Mouse (Mus musculus) retina, postnatal 7 days (tissue): ENCODE measurements around the gene Srm.

Experiments
- DNase-seq: peaks from one replicate; pipeline ENCODE4 v3.0.0-alpha.2; 2012; ENCODE audit warnings: low read depth, low spot score

Gene Srm

DNA sequence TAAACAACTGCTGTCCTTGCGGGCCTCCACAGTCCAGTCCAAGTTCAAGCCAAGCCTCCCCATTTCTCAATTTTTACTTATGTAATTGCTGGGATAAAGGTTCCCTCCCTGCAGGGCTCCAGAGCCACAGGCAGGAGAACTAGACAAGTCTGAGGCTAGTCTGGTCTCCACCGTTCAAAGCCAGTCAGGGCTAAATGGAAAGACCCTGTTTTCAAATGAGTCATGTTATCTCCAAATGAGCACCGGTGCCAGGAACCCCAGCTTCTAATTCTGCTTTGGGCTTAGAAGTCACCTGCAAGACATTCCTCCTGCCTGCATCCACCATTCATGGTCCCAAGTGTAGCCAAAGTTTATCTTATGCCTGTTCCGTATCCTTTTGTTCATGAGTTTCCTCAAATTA lies 10.6 kb downstream of the Srm start:
- no peak for DNase-seq

GRCm38 (mm10) chr4:148602357-148603120 lies 11.2 kb downstream of the Srm start, which contains the start of gene Masp2:
Gene Masp2 (plus strand): TSS chr4:148602554.
- DNase-seq: no peak

GRCm38 (mm10) chr4:148603376-148604139 lies 12.3 kb downstream of the Srm start:
- no peak for DNase-seq

GRCm38 (mm10) chr4:148604141-148604540 lies 12.8 kb downstream of the Srm start:
- no peak for DNase-seq

DNA sequence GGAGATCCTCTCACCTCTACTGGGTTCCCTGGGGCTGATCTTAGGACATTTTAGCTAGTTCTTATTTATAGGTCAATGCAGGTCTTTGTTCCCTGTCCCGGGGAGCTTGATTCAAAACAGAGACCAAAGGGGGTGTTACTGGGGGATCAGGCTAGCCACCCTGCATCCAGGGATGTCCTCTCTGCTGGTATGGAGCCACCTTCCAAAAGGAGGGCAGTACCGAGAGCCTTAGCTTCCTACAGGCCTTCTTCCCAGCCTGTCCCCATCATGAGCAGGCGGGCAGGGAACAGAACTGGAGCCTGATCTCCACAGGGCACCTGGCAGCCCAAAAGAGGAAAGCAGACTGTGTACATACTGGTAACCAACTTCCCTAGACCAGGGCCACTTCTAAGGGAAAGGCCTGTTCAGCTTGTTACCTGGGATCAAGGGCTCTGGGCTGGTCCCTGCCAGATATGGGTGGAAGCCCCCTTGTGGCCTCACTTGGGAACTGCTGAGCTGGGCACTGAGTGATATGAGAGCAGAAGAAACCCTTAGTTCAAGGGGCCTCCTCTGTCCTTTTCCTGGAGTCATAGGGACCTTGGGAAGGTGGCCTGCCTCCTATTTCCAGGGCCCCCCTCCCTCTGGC lies 13.3 kb downstream of the Srm start:
- peak; percentile 50 for DNase-seq

DNA sequence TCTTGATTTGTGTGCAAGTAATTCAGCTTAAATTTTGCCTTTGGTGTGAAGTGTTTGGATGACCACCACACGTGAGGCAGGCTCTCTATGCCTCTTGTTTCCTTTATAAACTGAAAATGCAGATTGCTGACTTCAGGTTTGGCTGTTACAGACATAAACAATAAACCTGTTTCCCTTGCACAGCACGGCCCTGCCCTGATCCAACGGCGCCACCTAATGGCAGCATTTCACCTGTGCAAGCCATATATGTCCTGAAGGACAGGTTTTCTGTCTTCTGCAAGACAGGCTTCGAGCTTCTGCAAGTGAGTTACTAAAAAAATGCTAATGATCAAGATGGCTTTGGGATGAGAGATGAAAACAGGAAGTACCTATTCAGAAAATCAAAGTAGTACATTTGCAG lies 16.5 kb downstream of the Srm start:
- peak; percentile 44 for DNase-seq

DNA sequence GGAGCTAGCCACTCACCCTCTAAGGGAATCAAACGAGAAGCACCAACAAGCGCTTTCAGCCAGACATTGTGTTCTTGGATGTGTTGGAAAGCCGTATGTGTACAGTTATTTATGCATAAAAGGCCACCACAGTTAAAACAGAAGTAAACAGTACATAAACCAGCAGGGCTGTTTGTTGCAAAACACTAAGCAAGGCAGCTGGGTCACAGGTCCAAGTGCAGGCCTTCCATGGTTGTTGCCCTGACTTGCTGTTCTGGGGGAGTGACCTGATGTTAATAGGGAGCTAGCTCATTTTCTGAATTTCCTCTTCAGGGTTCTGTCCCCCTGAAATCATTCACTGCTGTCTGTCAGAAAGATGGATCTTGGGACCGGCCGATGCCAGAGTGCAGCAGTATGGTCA lies 18.5 kb downstream of the Srm start:
- no peak for DNase-seq

DNA sequence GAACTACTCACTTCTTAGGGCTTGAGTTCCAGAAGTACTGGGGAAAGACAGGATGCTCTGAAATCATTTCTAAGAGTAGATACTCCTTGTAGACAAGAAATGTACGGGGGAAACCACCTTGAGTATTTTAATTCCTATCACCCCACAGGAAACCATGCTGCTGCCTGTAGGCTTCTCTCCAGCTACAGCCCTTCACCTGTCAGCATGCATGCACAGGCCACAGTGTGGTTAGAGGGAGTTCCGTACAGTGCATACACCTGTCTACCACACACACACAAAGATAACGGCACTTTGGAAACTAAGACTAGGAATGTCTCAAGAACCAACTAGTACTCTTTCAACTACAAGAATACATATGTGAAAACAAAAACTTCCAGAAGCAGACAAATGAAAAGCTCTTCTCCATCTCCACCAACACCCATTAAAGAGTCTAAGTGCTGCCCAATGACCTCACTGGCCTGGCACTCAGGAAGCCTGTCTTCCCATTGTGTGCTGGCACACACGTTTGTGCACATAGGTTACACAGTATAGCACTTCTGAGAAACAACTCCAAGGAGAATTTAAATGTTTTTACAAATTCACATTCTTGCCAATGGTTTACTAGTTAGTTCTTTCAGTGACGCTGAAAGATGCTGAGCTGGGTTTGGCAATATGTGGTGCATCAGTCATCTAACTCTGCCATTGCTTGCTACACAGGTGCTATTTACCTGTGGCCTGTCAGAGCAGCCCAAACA lies 19.5 kb downstream of the Srm start:
- DNase-seq: no peak

DNA sequence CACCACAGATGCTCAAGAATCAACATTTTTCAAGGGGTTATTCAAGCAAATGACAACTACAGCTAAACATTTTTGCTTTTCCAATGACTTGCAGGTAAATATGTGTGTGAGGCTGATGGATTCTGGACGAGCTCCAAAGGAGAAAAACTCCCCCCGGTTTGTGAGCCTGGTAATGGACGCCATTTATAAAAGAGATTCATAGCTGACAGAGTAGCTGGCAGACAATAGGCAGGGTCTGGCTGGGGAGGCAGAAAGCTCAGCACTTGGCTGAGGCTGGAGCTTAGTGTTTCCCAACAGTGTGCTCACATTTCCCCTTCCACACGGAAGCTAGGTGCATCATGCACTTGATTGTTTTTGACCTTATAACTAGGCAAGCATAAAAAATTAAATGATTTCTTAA lies 21.3 kb downstream of the Srm start:
- no peak for DNase-seq

DNA sequence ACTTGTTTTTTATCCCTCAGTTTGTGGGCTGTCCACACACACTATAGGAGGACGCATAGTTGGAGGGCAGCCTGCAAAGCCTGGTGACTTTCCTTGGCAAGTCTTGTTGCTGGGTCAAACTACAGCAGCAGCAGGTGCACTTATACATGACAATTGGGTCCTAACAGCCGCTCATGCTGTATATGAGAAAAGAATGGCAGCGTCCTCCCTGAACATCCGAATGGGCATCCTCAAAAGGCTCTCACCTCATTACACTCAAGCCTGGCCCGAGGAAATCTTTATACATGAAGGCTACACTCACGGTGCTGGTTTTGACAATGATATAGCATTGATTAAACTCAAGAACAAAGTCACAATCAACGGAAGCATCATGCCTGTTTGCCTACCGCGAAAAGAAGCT lies 22.4 kb downstream of the Srm start:
- DNase-seq: no peak

DNA sequence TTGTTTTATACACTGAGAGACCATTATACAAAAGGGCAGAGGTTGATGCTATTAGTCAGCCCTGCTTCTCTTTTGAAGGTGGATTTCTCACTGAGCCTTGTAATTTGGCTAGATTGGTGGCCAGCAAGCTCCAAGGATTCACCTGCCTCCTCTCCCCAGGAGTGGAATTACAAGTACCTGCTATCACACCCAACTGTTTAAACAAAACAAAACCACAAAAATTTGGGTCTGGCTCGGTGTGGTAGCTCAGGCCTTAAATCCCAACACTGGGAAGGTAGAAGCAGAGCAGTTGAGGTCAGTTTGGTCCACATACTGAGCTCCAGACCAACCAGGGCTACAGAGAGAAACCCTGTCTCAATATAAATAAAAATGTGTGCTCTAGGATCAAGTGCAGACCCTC lies 28.5 kb downstream of the Srm start:
- no peak for DNase-seq

DNA sequence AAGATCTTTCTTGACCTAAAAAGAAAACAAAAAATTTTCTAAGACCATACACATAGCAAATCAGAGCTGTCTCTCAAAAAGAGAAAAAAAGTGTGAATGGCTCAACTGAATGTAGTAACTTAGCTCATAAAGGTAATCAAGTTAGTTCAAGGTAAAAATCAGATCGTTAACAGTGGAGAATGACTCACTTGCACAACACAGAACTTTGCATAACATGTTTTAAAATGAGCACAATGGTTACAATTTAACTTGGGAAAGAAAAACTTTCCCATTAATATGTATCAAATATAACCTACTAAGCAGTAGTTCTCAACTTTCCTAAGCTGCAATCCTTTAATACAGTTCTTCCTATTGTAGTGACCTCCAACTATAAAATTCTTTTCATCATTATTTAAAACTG lies 29.4 kb downstream of the Srm start:
- no peak for DNase-seq

DNA sequence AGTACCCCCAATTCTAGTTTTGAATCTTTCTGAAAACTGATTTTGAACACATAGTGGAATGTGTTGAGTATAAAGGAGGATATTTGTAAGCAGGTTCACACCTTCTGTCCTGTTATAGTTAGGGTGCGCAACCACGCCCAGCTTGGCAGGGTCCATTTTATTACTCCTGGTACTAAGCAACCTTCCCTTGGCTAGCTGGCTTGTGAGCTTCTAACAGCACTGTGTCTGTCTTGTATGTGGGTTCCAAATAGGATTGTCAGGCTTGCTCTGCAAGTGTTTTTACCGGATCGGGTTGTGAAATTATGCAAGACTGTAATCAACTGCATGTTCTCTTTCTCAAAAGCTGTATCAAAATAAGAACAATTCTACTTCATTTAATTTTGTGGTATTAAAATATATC lies 31.2 kb downstream of the Srm start:
- DNase-seq: no peak

DNA sequence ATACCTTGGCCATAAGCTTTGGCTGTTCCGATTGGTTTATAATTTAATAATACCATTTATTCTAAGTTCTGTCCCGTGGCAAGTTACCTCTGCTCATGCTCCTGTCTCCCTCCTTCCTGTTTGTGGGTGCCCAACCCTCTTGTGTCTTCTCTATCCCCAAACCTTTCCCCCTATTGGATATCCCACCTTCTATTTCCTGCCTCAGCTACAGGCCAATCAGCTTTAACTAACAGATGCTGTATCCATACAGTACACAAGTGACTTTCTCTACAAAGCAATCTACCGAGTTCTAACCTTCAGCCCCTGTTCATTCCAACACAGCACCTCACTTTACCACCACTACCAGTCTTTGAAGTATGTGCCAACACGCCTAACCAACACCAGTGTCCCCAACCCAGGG lies 32.3 kb downstream of the Srm start:
- DNase-seq: no peak

DNA sequence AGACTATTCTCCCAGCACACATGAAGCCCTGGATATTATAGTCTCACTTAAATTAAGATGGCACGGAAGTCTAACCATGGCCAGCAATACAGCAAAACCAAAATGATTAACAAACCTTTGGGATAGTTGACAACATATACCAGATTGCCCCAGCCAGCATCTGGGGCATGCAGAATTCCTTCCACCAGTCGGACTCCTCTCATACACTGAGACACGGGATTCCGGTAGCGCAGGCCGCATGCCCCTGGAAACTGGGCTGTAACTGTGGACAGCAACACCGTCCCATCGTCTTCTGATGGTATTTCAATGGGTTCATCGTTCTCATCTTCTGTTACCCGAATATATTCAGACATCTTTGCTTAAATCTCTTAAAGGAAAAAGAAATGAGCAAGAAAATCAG lies 33.7 kb downstream of the Srm start:
- no peak for DNase-seq

DNA sequence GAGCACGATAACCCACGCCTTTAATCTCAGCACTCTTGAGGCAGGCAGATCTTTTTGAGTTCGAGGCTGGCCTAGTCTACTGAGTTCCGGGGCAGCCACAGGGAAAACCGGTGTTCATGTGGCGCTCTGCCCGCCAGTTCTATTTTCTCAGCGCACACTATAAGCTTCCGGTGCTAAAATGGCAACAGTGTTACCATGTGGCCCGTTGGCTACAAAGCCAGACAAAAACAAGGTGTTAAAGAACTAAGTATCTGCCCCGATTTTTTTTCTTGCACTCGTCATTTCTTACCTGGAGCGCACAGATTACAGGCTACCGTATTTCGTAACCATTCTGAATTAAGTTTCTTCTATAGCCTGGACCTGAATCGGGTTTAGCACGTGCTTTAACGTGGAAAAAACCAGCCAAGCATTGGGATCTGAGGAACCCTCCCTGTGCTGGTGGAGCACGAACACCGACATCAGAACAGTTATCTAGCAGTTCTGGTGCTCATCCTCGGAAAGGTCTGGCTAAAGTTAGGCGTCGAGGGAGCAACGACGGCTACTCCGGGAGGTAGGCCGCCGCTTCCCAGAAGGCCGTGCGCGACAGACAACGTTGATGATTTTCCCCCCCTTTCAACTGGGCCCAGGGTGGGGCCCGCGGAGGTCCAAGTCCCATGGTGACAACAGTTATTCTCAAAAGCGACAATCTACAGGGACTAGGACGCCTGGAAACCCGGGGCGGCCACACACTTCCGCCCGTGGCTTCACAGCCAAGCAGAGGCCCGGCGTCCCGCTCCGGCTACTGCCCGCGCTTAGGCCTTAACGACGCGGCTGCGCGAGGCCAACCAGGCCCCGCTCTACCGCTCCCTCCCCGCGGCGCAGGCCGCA lies 34.7 kb downstream of the Srm start:
- no peak for DNase-seq

GRCm38 (mm10) chr4:148626623-148627185 lies 35.4 kb downstream of the Srm start, which contains the start of gene Tardbp:
Gene Tardbp (minus strand): TSS chr4:148627019.
- DNase-seq: peak; percentile 91

DNA sequence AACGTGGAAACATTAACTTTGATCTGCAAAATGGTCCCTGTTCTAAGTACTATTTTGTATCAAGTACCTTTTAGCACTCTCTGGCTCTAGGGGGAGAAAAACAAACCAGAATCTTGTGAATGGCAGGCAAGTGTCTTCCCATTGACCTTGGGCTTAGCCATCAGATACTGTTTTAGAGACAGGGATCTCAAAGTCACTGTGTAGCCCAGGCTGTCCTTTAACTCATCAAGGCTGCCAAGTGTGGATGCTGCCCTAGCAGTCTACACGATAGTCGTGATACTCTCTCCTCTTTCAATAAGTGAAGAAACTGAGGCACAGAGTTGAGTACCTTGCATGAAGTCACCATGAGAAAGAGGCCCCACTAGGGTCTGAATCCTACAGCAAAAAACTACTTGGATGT lies 35.9 kb downstream of the Srm start:
- DNase-seq: no peak

GRCm38 (mm10) chr4:148632013-148632692 lies 40.9 kb downstream of the Srm start:
- no peak for DNase-seq
